Mouse (Mus musculus): ENCODE measurements around the gene Col20a1.

The Col20a1 gene

GRCm38 (mm10) chr2:180994360-180994759 is 8.0 kb downstream of the Col20a1 start:
- DNase-seq (ENCODE audit: low read depth, low spot score) = no peak

DNA sequence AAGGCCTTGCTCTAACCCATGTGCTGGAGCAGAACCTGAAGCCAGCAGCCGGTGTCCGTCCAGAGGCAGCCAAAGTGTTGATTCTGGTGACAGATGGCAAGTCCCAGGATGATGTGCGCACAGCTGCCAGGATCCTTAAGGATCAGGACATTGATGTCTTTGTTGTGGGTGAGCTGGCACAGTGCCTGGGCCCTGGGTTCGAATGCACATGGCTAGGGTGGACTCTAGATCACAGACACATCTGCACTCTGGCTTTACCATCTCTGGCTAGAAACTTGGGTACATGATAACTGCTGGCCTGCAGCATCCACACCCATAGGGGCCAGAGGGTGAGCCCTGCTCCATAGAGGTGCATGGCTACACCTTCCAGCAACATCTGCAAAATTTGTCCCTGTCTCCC is 9.1 kb downstream of the Col20a1 start:
- no peak for DNase-seq (ENCODE audit: low read depth, low spot score)

DNA sequence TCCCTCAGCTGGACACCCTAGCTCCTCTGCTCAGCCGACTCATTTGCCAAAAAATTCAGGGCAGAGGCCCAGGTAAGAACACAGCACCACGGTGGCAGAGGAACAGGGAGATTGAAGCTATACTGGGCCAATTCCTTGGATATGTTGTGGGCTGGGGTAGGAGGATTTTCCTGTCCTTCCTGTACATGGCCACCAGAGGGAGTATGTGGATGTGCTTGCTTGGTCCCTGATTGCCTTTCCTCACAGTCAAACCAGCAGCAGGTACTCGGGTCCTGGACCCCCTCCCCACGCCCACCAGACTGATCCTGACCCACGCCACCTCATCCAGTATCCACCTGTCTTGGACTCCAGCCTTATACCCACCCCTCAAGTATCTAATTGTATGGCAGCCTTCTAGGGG is 10.1 kb downstream of the Col20a1 start:
- peak; percentile 63 for DNase-seq (ENCODE audit: low read depth, low spot score)

- no peak for DNase-seq (ENCODE audit: low read depth, low spot score)
Observed at GRCm38 (mm10) chr2:180996905-180997304, 10.6 kb downstream of the Col20a1 start.

DNA sequence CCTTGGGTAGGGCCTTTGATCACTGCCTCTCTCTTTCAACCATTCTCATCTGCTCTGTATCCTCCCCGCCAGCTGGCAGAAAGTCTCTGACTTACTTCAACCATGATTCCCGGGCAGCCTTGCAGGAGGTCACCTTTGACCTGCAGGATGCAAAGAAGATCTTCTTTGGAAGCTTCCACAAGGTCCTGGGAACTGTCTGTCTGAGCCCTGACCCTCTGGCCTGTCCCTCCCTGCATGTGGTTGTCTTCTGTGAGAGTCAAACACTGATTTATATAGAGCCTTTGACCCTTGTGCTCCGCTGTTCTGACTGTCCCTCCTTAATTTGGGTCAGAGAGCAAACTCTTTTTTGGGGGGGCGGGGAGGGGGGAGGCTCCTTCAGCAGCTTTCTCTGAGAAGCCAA is 20.7 kb downstream of the Col20a1 start:
- no peak for DNase-seq (ENCODE audit: low read depth, low spot score)

- DNase-seq (ENCODE audit: low read depth, low spot score) = no peak
Observed at GRCm38 (mm10) chr2:181008339-181008738, 22.0 kb downstream of the Col20a1 start.

DNA sequence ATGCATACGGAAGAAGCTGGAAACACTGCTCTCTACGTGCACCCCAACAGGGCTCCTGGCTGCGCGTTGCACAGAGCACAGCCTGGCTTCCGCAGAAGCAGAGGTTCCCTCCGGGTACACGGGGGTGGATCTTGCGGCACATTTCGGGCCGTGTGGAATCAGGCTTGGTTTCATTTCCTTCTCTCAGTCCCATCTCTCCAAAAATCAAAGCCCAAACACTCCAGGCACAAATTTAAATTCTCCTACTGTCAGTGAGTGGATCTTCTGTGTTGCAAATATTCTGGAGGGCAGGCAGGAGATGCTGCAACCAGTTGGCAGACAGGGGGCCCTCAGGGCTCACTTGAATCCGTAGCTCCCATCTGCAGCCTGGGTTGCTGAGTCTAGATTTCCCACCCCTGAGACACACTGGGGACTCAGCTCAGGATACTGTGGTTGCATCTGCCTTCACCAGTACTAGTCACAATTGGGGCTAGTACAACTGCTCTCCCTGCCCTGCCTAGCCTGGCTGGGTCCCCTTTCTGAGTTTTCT is 45.1 kb downstream of the Col20a1 start:
- DNase-seq (ENCODE audit: low read depth, low spot score) = no peak

GRCm38 (mm10) chr2:181032407-181032806 is 46.1 kb downstream of the Col20a1 start:
- DNase-seq (ENCODE audit: low read depth, low spot score) = no peak

DNA sequence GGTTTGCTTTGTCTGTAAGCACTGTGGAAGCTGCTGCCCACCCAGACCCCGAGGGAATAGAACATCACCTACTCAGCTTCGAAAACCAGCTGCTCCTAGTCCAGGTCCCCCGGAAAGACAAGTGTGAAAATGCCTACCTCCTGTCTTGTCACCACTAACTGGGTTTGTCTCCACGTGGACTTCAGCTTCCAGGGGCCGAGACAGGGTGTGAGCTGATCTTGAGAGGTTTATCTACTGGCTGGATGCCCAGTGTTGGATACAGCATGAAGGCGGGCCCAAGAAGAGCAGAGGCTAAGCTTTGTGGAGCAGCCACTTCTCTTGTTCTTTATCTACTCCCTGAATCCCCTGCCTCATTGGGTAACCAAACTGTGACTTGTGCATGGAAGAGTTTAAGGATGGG is 47.0 kb downstream of the Col20a1 start:
- no peak for DNase-seq (ENCODE audit: low read depth, low spot score)

GRCm38 (mm10) chr2:181035186-181035585 is 48.9 kb downstream of the Col20a1 start:
- DNase-seq (ENCODE audit: low read depth, low spot score) = no peak

GRCm38 (mm10) chr2:181036561-181036960 is 50.2 kb downstream of the Col20a1 start:
- DNase-seq (ENCODE audit: low read depth, low spot score) = peak; percentile 53

- DNase-seq (ENCODE audit: low read depth, low spot score) = peak; percentile 54
Observed at GRCm38 (mm10) chr2:181038644-181039355, 52.5 kb downstream of the Col20a1 start.

GRCm38 (mm10) chr2:181039356-181039680 is 53.0 kb downstream of the Col20a1 start:
- no peak for DNase-seq (ENCODE audit: low read depth, low spot score)

- peak; percentile 18 for DNase-seq (ENCODE audit: low read depth, low spot score)
Observed at GRCm38 (mm10) chr2:181041941-181042340, 55.6 kb downstream of the Col20a1 start.

- DNase-seq (ENCODE audit: low read depth, low spot score) = peak; percentile 20
Observed at GRCm38 (mm10) chr2:181042376-181042775, 56.0 kb downstream of the Col20a1 start.

DNA sequence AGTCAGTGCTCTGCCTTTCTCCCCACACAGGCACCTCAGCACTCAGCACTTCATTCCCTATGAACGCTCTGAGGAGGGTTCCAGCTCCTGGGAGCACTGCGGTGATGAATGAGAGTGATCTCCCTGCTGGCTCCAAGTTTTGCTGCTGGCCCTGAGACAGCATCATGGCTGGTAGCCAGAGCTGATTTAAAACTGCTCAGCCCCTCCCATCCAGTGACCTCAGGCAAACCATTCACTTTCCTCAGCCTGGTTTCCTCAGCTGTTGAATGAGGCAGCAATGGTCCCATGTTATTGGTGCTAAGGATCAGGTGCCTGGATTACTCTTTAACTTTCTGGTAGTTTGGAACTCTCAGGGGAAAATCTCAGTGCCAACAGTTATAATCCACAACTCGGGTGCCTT is 57.1 kb downstream of the Col20a1 start, which contains the start of gene Chrna4:
Gene Chrna4, minus strand, starts transcription at position 110 of the 400 bp plus-strand sequence.
- no peak for DNase-seq (ENCODE audit: low read depth, low spot score)

- DNase-seq (ENCODE audit: low read depth, low spot score) = no peak
Observed at GRCm38 (mm10) chr2:181044001-181044400, 57.7 kb downstream of the Col20a1 start.

- no peak for DNase-seq (ENCODE audit: low read depth, low spot score)
Observed at GRCm38 (mm10) chr2:181048252-181048945, 62.1 kb downstream of the Col20a1 start.

GRCm38 (mm10) chr2:181048986-181049385 is 62.7 kb downstream of the Col20a1 start:
- no peak for DNase-seq (ENCODE audit: low read depth, low spot score)

DNA sequence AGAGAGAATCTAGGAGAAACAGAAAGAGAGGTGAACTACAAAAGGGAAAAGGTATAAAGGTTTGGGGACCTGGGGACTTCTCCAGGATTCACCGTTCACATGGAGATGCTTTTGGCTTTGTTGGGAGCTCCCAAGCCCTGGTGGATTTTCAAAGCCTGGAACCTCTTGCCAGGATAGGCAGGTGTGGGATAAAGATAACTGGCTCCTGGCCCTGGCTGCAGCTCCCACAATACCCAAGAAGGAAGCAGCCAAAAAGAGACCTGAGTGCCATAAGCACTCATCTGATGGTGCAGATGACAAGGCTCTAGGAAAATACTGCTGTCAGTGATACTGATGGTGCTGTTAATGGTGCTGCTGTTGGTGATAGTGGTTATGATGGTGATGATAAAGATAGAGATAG is 65.8 kb downstream of the Col20a1 start:
- no peak for DNase-seq (ENCODE audit: low read depth, low spot score)

GRCm38 (mm10) chr2:181057341-181057740 is 71.0 kb downstream of the Col20a1 start:
- peak; percentile 43 for DNase-seq (ENCODE audit: low read depth, low spot score)

DNA sequence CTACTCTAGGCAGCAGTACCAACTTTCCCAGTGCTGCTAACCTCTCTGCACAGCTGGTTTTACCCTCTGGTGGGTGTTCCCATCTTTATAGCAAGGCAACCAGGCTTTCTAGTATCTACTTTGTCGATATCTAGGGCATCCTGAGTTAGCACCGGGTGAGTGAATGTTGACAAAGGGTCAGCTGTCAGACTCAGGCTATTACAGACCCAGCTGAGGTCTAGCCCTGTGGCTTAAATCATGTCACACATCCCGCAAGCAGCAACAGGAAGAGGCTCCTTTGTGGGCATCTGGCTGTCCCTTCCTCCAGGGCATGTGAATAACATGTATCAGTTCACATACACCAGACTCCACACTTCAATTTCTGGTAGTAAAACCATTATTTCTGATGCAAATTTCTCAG is 71.9 kb downstream of the Col20a1 start:
- no peak for DNase-seq (ENCODE audit: low read depth, low spot score)

DNA sequence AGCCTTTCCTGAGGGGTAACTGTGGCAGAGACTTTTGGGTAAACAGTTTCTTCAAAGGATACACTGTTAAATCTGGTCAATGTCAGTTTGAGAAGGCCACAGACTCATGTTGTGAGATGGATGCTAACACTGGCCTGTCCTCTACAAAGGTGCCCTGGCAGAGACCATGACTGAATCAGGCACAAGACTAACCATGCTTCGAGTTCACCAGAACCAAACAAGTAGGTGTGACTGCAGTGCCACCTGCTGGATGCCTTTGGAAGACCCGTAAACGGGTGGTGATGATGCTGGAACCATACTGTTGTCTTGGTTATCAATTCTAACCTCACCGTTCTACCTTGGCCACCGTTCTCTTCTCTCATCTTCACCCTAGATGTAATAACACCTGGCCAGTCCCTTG is 73.8 kb downstream of the Col20a1 start:
- DNase-seq (ENCODE audit: low read depth, low spot score) = peak; percentile 76
